Mouse (Mus musculus) urinary bladder, postnatal 10 days (tissue): Measurements from ENCODE around the gene Hoxd4.
A peak's percentile ranks its signal among the peaks of the same experiment; 100 is the strongest.

Experiments
- DNase-seq: peaks from one replicate; pipeline ENCODE4 v3.0.0; 2022; ENCODE audit warnings: low spot score

Gene Hoxd4

GRCm38 (mm10) chr2:74706393-74706960 is 5.3 kb upstream of the Hoxd4 start:
- DNase-seq = no peak

DNA sequence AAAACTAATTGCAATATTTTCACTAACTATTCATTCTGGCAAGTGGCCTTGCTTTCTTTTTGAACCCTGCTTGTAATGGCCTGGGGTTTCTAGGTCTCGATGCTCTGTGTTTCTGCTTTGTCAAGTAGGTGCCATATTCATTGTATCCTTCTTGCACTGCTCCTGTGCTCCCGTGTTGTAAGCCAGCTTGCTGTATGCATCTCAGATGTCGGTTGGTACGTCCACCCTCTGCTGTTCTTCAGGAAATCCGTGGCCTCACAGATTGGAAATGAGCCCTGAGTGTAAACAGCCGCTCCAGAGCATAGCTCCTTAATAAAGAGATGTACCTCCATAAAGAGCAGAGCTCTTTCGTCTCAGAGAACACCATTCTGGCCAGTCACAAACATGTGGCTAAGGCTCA is 4.1 kb upstream of the Hoxd4 start:
- DNase-seq = no peak

DNA sequence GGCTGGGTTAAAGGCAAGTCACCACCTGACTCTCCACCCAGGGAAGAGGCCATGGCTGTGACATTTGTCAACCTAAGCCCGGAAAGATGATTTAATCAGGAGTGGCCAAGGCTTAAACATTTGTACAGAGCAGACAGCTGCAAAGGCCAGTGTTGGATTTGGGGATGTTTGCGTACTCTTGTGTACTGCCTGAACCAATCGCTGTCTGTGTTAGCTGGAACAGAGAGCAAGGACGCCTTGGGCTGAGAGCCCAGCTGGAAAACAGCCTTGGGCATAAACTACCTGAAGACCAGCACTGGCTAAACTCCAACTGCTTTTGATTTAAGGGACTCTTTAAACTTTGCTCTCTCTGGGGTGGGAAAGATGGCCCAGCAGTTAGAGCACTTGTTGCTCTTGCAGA is 3.1 kb upstream of the Hoxd4 start:
- DNase-seq = no peak

GRCm38 (mm10) chr2:74709465-74710419 is 2.0 kb upstream of the Hoxd4 start:
- no peak for DNase-seq

GRCm38 (mm10) chr2:74710929-74711543 is 693 bp upstream of the Hoxd4 start:
- DNase-seq = no peak

GRCm38 (mm10) chr2:74713239-74714150 is 1.8 kb downstream of the Hoxd4 start:
- no peak for DNase-seq

DNA sequence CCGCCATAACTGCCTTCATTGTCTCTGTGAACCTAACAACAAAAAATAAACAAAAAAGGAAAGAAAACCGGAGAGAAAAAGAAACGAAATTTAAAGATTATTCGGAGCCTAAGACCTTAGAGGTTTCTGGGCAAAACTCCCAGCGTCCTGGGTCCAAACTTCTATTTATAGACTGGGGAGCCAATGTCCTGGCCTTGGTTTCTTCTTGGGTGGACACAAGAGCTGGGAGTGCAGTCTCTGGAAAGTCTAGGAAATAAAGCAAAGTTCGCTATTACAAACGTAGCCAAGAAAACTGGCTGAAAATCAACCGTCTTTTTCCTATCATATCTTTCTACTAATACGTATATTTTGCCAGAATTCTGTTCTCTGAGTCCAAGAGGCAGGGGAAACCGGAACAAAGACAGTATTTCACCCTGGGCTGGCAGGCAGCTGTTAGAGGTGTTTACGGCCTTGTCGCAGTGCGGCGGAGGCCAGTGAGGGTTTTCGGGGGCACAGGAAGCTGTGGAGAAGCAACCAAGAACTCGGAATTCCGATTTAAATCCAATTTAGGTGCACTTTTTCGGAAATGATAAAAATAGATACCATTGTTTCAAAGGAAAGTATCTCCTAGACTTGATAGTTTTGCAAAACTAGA is 2.5 kb downstream of the Hoxd4 start:
- DNase-seq = no peak

GRCm38 (mm10) chr2:74714881-74715280 is 3.2 kb downstream of the Hoxd4 start:
- no peak for DNase-seq

DNA sequence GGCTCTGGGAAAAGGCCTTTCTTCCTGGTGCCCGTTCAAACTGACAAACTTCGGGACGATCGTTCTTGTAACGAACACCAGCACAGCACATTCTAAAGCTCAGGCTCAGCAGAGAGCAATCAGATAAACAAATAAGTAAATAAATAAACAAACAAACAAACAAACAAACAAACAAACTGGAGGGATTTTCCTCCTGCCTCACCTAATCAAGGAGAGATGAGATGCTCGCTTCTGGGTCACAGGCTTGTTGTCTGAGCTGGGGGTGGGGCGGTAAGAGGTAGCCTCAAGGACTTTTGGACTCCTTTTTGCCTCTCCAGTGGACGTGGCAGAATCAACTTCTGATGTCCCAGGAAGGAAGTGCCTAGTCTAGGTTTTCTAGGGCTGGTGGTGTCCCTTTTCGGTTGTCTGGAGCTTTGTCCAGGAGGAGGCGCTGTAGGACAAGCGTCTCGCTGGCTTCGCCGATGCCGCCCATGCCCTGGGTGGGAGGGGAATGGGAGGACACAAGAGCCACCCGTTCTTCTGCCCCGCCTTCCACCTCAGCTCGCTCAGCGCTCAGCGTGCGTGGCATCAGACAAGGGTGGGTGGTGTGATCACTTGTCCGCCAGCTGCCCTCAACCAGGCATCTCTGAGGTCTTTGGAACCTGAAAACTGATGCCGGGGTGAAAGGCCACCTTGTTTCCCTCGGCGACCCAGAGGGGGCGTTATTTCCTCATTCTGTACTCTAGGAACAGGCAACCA is 3.9 kb downstream of the Hoxd4 start:
- DNase-seq = peak; percentile 88

DNA sequence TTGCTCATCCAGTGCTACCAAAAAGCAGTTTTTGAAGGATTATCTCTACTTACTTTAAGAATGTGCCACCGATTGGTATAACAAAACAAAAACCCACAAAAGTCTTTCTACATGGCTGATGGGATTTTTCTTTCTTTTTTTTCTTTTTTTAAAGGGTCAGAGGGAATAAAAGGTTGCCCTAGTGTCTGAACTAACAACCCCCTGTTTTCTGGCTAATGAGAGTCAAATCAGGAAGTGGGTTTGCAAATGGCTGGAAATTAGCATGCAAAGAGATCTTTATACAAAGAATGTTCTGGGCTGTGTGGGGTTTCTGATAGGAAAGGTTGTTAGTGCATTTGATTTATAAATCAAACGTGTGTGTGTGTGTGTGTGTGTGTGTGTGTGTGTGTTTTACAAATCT is 8.7 kb downstream of the Hoxd4 start:
- DNase-seq = no peak

GRCm38 (mm10) chr2:74720955-74721491 is 9.3 kb downstream of the Hoxd4 start:
- DNase-seq = no peak

DNA sequence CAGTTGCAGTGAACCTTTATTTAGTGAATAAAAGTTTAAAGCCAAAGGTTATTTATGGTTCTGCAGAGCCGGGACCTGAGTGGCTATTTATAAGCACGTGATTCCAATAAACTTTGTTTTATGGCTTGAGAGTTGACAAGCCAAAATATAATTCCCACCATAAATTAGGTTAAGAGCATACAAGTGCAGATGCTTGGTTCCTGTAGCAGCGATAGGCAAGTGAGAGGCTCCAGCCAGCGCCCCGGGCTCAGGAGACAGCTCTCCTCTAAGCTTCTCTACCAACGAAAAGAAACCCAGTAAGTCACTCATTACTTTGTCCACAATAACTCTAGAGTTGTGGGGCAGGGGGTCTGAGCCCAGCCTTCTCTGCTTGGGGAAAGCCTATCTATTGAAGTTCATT is 10.2 kb downstream of the Hoxd4 start:
- DNase-seq = no peak

DNA sequence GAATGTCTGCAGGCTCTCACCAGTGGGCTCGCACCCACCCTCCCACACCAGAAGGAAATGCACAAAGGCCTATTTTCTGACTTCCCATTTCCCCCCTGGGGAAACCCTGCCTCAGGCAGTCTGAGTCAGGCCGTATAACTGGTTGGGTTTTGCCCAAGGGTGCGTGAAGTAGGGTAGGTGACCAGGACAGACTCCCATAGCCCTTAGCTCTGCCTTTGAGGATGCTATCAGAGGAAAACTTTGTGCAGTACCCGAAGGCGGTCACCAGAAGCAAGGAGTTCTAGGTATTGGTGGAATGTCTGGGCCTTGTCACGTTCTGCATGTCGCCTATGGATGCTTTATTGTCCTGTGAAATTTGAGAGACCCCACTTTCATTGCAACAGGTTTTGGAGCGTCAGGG is 11.2 kb downstream of the Hoxd4 start:
- DNase-seq = no peak

GRCm38 (mm10) chr2:74724244-74725015 is 12.7 kb downstream of the Hoxd4 start:
- no peak for DNase-seq

DNA sequence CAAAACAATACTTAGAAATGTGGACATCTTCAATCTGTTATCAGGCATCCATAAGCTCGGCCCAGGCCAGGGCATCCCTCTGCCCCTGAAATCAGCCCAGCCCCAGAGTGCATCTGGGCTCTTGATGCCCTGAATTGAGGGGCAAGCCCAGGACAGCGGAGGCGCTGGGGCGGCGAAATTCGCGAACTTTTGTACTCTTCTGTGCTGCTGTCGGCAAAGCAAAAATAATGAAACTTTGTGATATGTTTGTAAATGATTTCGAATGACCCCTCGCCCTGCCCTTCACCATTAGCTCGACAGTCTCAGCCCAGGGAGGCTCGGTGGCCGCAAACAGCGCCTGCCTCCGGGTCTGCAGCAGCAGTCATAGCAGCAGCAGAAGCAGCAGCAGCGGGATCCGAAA is 13.4 kb downstream of the Hoxd4 start:
- no peak for DNase-seq

DNA sequence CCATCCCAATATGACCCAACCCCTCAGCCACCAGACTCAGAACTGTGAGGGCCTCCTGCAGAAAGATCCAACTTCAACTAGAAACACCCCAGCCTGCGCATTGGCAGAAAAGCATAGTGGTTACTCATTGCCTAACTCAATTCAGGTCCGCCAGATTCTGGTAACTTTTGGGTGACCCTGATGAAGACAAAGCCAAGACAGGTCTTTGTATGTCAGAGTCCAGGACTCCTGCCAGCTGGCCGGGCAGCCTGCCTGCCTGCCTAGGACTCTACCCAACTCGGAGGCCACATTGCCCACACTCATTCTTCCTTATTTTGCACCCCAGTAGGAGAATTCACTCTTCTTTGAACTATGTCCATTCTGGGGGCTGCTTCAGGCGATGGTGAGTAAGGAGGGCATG is 14.8 kb downstream of the Hoxd4 start, which contains the start of gene Gm28230:
Gene Gm28230 (plus strand): TSS at position 178 of the 400 bp plus-strand sequence.
- DNase-seq = no peak

DNA sequence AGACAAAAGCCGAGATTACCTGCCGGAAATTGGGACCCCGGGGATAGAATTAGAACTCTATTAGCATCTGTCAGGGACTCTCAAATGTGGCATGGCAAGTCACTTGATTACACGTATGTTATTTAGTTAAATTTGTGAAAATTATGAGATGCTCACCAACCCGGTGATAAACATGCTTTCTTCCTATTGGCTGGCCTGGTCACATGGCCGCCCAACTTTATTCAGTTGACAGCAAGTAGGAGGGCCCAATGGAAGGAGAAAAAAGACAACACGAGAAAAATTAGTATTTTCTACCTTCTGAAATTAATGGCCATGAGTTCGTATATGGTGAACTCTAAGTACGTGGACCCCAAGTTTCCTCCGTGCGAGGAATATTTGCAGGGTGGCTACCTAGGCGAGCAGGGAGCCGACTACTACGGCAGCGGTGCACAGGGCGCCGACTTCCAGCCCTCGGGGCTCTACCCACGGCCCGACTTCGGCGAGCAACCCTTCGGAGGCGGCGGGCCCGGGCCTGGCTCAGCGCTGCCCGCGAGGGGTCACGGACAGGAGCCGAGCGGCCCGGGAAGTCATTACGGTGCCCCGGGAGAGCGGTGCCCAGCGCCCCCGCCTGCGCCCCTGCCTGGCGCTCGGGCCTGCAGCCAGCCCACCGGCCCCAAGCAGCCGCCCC is 15.4 kb downstream of the Hoxd4 start:
- DNase-seq = no peak

DNA sequence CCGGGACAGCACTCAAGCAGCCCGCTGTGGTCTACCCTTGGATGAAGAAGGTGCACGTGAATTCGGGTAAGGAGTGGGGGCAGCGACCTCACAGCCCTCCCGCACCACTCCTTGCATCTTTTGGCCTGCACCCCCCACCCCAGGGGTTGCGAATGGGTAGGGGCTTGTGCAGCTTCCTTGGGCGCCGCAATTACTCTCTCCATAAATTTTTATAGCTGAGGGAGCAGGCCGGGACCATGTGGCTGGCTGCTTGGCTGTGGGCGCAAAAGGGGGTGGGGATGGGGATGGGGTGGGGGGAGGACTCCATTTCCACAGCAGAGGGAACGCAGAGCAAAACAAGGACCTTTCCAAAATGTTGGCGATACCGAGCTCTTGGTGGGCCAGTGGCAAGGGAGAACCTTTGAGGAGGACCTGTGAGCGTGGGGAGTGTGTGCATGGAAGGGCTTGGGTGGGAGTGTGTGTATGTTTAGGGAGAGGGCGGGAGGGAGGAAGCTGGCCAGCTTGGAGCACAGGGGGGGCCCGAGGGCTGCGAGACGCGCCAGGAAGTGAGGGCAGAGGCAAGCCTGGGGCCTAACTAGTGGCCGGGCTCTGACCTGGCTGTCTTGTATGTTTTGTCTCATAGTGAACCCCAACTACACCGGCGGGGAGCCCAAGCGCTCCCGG is 16.0 kb downstream of the Hoxd4 start:
- no peak for DNase-seq

GRCm38 (mm10) chr2:74728303-74728680 is 16.6 kb downstream of the Hoxd4 start:
- DNase-seq = no peak
